Mouse (Mus musculus) ES-E14 (cell line): ENCODE data around the gene Pdcd2l. TPM values are rescaled to one million over a fixed set of nuclear protein-coding genes. Genes with fewer than 3 reads are reported as not detected.

Source experiments
- DNase-seq: peaks from one replicate; pipeline ENCODE4 v3.0.0-alpha.2; 2013; ENCODE audit warnings: low read depth, low spot score
- H3K27ac ChIP-seq: 2 replicates; pipeline ENCODE4 v1.5.1; 2012; ENCODE audit warnings: low read depth, mild to moderate bottlenecking, low read length, moderate library complexity, mixed read lengths; ENCODE audit not compliant: poor library complexity, insufficient read depth, severe bottlenecking
- H3K36me3 ChIP-seq: 2 replicates; pipeline ENCODE4 v1.6.1; 2012; ENCODE audit warnings: mild to moderate bottlenecking, low read length, moderate library complexity, mixed read lengths; ENCODE audit not compliant: control insufficient read depth, poor library complexity, insufficient read depth, severe bottlenecking
- H3K4me1 ChIP-seq, 2 experiments: fragments of 150-350 bp in 1 of 2; sonication (generic) in 1 of 2; 2 replicates each; pipeline ENCODE4 v1.6.1; 2012; ENCODE audit warnings: low read length in 2 of 2, mild to moderate bottlenecking in 1 of 2, mixed read lengths in 1 of 2; ENCODE audit not compliant: control insufficient read depth in 2 of 2, insufficient read depth in 2 of 2, poor library complexity in 1 of 2
- H3K4me3 ChIP-seq, 2 experiments: fragments of 150-350 bp in 1 of 2; sonication (generic) in 1 of 2; 2 replicates each; pipeline ENCODE4 v1.5.1; 2012; ENCODE audit warnings: low read length in 2 of 2, low read depth in 1 of 2, mild to moderate bottlenecking in 1 of 2, mixed read lengths in 1 of 2; ENCODE audit not compliant: insufficient read depth in 1 of 2, poor library complexity in 1 of 2, severe bottlenecking in 1 of 2
- H3K9ac ChIP-seq: 2 replicates; pipeline ENCODE4 v1.6.1; 2012; ENCODE audit warnings: low read depth, mild to moderate bottlenecking, low read length, mixed read lengths; ENCODE audit not compliant: poor library complexity, insufficient read depth, severe bottlenecking
- H3K9me3 ChIP-seq: fragments of 150-350 bp; sonication (generic); 2 replicates; pipeline ENCODE4 v1.6.1; 2012; ENCODE audit warnings: low read depth, mild to moderate bottlenecking, low read length; ENCODE audit not compliant: control insufficient read depth, insufficient read depth
- CHD2 ChIP-seq: IDR thresholded peaks from 2 replicates; pipeline ENCODE4 v1.6.1; 2014; ENCODE audit warnings: mild to moderate bottlenecking, low read depth, low read length, inconsistent platforms
- HCFC1 ChIP-seq: IDR thresholded peaks from 2 replicates; pipeline ENCODE4 v1.6.1; 2012; ENCODE audit warnings: low read length, inconsistent platforms, borderline replicate concordance; ENCODE audit not compliant: insufficient read depth
- MAFK ChIP-seq: IDR thresholded peaks from 2 replicates; pipeline ENCODE4 v1.6.1; 2014; ENCODE audit warnings: mild to moderate bottlenecking, low read depth, low read length, inconsistent platforms; ENCODE audit not compliant: insufficient read depth
- ZC3H11A ChIP-seq: IDR thresholded peaks from 2 replicates; pipeline ENCODE4 v1.6.1; 2012; ENCODE audit warnings: low read depth, mild to moderate bottlenecking, inconsistent platforms, low read length, borderline replicate concordance
- ZNF384 ChIP-seq: IDR thresholded peaks from 2 replicates; pipeline ENCODE4 v1.6.1; 2012; ENCODE audit warnings: low read depth, low read length, inconsistent platforms
- in situ Hi-C, 2 experiments: fragments of 600-800 bp; cut with MboI; formaldehyde crosslinking; loops; one replicate each; pipeline ENCODE4 v1.15.1; 2025; ENCODE audit warnings: low sequenced_read_pairs in 2 of 2, inconsistent platforms in 1 of 2; ENCODE audit not compliant: unreplicated experiment in 2 of 2
- total RNA-seq: library from RNA; depleted of rRNA; stranded (reverse); fragments of 300-350 nt; gene quantifications from 2 replicates; pipeline ENCODE4 v1.2.3, GENCODE M21; 2012

The Pdcd2l gene
- total RNA-seq, 1 experiment: 57.7 TPM

DNA sequence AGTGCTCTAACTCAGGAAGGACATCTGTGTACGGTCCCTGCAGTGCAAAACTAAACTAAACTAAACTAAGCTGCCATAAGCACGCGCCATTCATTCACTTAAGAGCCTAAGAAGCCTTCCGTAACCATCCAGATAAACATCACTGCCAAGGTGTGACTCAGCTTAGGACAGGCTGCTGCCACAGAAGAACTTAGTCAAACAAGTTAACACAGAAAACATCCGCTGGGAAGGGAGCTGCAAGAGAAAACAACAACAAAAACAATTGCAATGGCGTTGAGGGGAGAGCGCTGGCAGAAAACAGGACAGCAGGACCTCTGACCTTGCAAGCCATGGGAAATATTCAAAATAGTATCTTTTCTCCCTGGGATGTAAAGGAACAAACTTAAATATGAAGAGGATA lies 31.8 kb downstream of the Pdcd2l start:
- H3K4me1 ChIP-seq: peaks cover 5 to 6% of the 10 kb centered on the region in 2 experiments; a peak in 1 of 4 replicates
- H3K9ac ChIP-seq: no peak overlapping the region
- peaks cover 48% of the 10 kb centered on the region for H3K36me3 ChIP-seq
- H3K4me3 ChIP-seq: no peak overlapping the region
- H3K9me3 ChIP-seq: no peaks in the 10 kb centered on the region
- in situ Hi-C loops: no loop called here
- no peak for DNase-seq
- peak overlapping the region; percentile 20; the same call in 1 of the 2 replicates for H3K27ac ChIP-seq
- TF ChIP-seq MAFK (no peak), HCFC1 (no peak), ZC3H11A (no peak), CHD2 (no peak), ZNF384 (no peak)

- no peak overlapping the region for H3K4me3 ChIP-seq
- no peak for DNase-seq
- H3K27ac ChIP-seq: no peak overlapping the region
- no peaks in the 10 kb centered on the region for H3K9me3 ChIP-seq
- TF ChIP-seq ZC3H11A: no peak
- TF ChIP-seq ZNF384: no peak
- TF ChIP-seq HCFC1: no peak
- no peak for TF ChIP-seq CHD2
- no peak for TF ChIP-seq MAFK
- H3K36me3 ChIP-seq: peaks cover 80% of the 10 kb centered on the region
- H3K9ac ChIP-seq: no peak overlapping the region
- in situ Hi-C loops: loop anchor here (5.0 to 10.0 kb wide), 2 partner anchors 53 to 56 kb away; no protein-coding TSS in a partner anchor
- H3K4me1 ChIP-seq: peaks cover 0 to 2% of the 10 kb centered on the region in 2 experiments; a peak in 1 of 4 replicates
Observed at GRCm38 (mm10) chr7:34159167-34159566, 37.3 kb downstream of the Pdcd2l start.

- Histone ChIP-seq H3K4me1 (no peaks in the 10 kb centered on the region), H3K36me3 (peaks cover 80% of the 10 kb centered on the region), H3K27ac (no peak overlapping the region; the same call in 1 of the 2 replicates), H3K4me3 (no peak overlapping the region), H3K9ac (no peak overlapping the region), H3K9me3 (no peaks in the 10 kb centered on the region)
- in situ Hi-C loops: loop anchor here (5.0 to 10.0 kb wide), 2 partner anchors 54 to 57 kb away; no protein-coding TSS in a partner anchor
- TF ChIP-seq HCFC1 (no peak), ZNF384 (no peak)
- DNase-seq: no peak
Observed at GRCm38 (mm10) chr7:34157994-34158393, 38.5 kb downstream of the Pdcd2l start.

- Histone ChIP-seq H3K4me3 (no peak overlapping the region), H3K27ac (no peak overlapping the region), H3K9ac (no peak overlapping the region), H3K9me3 (no peaks in the 10 kb centered on the region), H3K36me3 (peaks cover 73% of the 10 kb centered on the region), H3K4me1 (no peaks in the 10 kb centered on the region)
- in situ Hi-C loops: no loop called here
- no peak for DNase-seq
- TF ChIP-seq ZNF384: no peak
- TF ChIP-seq HCFC1: no peak
- no peak for TF ChIP-seq MAFK
- no peak for TF ChIP-seq ZC3H11A
Observed at GRCm38 (mm10) chr7:34147193-34147592, 49.3 kb downstream of the Pdcd2l start.

- H3K4me3 ChIP-seq: no peak overlapping the region
- peaks cover 47% of the 10 kb centered on the region for H3K36me3 ChIP-seq
- H3K9me3 ChIP-seq: no peaks in the 10 kb centered on the region
- no peak overlapping the region for H3K27ac ChIP-seq
- TF ChIP-seq ZC3H11A: no peak
- TF ChIP-seq ZNF384: no peak
- TF ChIP-seq CHD2: no peak
- no peak for TF ChIP-seq MAFK
- no peak for TF ChIP-seq HCFC1
- in situ Hi-C loops: no loop called here
- no peak overlapping the region for H3K9ac ChIP-seq
- peaks cover 0 to 4% of the 10 kb centered on the region in 2 experiments; a peak in 1 of 4 replicates for H3K4me1 ChIP-seq
- no peak for DNase-seq
Observed at GRCm38 (mm10) chr7:34141123-34141522, 55.3 kb downstream of the Pdcd2l start.
